Mouse (Mus musculus) testis, postnatal 14 days (tissue): ENCODE data around the gene Stxbp2.
"Not testable (repeated sequence)": the region's sequence is repeated elsewhere in the genome, so short reads cannot be mapped to it uniquely, and the experiment has no call there.

Source experiments
- DNase-seq: peaks from one replicate; pipeline ENCODE4 v3.0.0; 2021; ENCODE audit warnings: low spot score

Gene Stxbp2

DNA sequence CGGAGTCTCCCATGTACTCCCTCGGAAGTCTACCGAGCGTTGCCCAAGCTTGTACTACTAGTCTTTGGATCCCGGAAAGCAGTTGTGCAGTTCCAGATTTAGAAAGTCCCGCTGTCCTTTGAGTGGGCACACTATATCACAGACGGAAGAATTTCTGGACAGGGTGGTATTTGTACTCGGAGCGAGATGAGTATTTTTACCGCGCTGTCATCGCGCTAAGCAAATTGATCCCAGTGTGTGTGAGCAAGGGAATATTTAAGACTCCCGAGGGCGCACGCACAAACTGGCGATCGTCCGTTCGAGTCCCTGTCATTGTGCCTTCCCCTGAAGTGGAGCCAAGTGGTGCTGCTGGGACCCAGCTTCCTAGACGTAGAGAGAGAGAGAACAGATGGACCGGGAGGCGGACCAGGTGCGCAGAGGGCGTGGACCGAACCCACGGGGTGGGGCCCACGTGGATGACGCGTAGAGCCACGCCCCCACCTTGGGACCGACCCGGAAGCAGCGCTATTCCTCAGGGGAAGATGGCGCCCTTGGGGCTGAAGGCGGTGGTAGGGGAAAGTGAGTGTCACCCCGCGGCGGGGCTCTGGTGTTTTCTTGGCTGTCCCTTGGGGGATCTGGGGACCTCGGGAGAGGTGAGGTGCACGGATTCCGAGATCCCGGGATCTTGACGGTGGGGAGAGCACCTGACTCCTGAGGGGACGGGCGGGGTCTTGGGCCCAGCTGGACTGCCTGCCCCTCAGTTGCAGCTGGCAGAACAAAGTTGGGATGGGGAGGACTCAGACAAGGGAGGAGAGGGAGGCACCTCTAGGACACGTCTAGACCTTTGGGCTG, at the start of gene Stxbp2:
Gene Stxbp2 (plus strand): TSS at position 309 of the 831 bp plus-strand sequence.
- peak; percentile 81 for DNase-seq

DNA sequence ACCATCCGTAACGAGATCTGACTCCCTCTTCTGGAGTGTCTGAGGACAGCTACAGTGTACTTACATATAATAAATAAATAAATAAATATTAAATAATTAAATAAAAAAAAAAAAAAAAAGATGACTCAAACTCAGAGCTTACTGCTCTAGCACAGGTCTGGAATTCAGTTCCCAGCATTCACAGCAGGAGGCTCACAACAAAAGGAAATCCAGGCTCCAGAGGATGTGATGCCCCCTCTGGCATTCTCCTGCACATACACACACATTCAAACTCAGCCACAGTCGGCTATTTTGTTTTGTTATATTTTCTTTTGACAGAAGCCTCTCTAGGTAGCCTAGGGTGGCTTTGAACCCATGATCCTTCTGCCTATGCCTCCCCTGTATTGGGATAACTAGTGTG, 48.8 kb upstream of the Stxbp2 start:
- DNase-seq = not testable (repeated sequence)

DNA sequence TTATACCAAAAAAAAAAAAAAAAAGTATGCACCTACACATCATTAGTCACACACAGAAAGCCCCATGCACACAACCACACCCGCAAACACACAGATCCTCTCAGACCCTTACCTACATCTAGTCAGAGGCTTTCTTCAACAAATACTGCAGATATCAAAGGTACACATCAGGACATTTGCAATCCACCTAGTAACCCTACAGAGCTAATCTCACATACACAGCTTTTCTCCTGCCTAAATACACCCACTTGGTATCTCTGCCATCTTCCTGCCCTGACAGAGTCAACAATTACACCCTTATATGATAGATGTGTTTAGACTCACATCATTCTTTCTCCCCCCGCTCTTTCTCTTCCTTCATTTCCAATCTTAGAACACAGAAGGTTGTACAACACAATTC, 44.3 kb upstream of the Stxbp2 start:
- no peak for DNase-seq

DNA sequence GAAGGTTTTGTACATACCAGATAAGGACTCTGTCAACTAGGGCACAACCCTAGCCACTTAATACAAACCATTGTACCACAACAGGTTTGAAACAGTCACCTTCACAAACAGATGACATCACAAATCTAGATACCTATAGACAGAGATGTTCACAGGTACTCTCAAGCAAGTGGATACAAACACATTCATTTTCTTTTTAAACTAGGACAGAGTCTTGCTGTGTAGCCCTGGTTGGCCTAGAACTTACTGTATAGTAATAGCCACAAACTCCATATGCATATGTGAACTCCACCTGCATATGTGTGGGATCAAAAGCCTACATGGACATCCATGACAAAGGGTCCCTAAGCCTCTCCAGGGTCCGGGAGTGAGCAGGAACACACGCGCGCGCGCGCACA, 43.8 kb upstream of the Stxbp2 start, which contains the start of gene Camsap3:
Gene Camsap3 (plus strand): TSS at position 301 of the 398 bp plus-strand sequence.
- DNase-seq = no peak

DNA sequence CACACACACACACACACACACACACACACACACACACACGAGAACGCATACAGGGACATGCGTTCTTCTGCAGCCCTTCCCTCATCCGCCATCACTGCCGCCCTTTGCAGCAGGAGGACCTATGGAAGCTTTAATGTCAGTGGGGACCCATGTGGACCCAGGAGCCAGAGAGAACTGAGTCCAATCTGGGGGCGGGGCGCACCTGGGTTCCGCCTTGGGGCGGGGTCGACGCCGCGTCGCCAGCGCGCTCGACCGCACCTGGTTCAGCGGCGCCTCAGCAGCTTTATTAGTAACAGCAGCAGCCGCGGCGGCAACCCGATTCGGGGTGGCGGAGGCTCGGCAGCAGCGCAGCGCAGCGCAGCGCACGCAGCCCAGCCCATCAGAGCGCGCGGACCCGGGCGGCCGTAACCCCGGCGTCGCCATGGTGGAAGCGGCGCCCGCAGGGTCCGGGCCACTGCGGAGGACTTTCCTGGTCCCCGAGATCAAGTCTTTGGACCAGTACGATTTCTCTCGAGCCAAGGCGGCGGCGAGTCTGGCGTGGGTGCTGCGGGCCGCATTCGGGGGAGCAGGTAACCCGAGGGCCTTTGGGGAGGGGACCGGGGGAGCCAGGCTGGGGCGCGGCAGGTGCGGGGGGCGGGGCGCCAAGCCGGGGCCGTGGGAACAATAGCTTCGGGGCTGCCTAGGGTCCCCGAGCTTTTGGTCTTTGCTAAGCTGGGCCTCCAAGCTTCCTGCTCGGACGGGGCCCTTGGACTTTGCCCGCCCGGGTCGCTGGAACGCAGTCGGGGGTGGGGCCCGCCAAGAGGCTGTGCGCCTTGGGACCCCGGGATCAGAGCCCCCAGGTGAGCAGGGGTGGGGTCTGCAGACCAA, 43.1 kb upstream of the Stxbp2 start:
- peak; percentile 26 for DNase-seq

DNA sequence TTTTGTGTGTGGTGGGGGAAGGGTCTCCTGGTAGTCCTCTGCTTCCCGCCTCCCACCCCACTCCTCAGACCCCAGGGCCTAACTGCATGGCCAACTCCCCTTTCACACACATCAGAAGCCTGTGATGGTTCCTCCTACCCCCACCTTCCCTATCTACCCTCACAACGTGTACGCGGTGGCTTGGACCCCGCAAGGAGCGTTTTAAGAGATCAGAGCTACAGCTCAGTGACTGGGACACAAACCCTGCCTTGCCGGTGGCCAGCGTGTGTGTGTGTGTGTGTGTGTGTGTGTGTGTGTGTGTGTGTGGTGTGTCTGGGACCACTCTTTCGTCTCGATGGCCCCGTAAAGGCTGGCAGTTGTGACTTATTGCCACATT, 42.5 kb upstream of the Stxbp2 start:
- DNase-seq = no peak

DNA sequence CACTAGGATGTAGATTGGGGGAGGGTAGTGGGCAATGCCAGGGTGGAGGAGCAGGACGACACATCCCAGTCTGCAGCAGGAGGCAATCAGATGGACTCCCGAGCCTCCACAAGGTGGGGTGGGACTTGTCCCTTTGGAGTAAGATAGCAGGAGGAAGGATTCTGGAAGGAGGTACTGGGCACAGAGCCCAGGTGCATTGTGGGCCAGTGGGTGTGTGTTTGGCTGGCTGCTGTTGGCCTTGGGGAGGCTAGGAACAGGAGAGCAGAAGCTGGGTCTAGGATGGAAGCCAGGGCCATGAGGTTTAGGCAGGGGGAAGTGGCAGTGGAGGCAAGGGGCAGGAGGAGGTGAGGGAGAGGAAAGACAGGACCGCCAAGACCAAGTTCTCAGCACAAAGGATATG, 37.3 kb upstream of the Stxbp2 start:
- DNase-seq = peak; percentile 74

DNA sequence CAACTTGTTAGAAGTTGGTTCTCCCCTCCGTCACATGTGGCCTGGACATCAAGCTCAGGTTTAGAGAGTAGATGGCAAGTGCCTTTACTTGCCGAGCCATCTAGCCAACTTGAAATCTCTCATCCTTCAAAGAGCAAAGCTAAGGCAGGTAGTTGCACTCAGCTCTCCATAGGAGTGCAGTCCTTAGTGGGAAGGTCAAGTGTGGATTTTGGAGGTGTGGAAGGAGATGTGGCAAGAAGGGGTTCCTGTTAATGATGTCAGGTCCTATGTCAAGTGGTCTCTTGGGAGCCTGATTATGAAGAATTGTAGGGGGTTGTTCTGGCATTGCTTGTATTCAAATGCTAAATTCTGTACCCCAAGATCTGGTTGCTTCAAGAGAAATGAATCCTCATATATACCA, 36.3 kb upstream of the Stxbp2 start:
- no peak for DNase-seq

DNA sequence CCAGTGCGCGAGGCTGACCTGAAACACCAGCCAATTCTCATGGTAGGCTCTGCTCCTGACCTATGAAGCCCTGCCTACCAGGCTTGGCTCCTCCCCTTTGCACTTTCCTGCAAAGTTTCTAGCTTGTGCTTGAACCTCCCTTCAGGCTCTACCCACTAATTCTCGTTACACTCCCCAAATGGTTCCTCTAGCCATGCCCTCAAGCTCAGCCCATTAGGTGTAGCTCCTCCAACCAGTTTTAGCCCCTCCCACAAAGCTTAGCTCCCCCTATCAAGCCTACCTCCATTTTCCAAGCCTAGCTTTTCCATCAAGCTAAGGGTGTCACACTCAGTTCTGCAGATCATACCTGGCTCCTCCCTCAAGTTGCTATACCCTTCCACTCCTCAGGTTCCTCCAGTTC, 32.7 kb upstream of the Stxbp2 start:
- DNase-seq = no peak

DNA sequence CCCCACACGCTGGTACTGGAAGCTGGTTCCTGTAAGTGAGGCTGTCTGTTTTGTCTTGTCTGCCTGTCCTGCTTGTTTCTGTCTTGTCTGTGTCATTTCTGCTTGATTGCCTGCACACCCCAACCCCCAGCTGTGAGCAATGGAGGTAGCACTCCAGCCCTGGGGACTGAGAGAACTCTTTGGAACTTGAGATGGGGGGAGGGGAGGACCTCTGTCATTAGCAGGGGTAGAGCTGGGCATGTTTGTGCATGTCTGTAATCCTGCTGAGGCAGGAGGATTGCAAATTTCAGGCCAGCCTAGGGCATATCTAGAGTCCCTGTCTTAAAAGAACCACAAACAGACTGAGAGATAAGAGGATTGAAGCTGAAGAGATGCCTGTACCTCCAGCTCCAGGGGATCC, 31.5 kb upstream of the Stxbp2 start:
- DNase-seq = no peak

DNA sequence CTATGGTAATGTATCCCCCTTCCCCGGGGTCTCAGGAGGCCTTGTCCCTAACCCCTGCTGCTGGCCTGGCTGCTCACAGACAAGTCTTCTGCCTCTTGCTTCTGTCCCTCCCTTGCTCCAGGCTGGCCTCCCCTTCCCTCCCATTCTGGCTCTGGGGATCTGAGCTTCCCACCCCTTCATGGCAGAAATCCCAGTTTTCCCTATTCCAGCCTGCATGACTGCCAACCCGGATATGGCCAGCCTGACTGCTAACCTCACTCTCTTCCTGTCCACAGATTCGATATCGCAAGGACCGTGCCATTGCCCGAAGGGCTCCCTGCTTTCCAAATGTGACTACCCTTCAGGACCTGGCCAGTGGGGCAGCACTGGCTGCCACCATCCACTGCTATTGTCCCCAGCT, 30.4 kb upstream of the Stxbp2 start:
- peak; percentile 29 for DNase-seq

DNA sequence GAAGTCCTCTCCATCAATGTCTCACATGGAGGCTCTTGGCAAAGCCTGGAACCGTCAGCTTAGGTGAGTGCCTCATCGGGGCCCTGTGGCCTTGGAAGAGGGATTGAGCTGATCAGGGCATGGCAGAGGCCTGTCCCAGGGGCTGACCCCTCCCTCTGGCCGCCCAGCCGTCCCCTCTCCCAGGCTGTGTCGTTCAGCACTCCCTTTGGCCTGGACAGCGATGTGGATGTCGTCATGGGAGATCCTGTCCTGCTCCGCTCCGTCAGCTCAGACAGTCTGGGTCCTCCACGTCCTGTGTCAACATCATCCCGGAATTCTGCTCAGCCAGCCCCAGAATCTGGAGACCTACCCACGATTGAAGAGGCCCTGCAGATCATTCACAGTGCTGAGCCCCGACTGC, 27.3 kb upstream of the Stxbp2 start:
- DNase-seq = no peak

DNA sequence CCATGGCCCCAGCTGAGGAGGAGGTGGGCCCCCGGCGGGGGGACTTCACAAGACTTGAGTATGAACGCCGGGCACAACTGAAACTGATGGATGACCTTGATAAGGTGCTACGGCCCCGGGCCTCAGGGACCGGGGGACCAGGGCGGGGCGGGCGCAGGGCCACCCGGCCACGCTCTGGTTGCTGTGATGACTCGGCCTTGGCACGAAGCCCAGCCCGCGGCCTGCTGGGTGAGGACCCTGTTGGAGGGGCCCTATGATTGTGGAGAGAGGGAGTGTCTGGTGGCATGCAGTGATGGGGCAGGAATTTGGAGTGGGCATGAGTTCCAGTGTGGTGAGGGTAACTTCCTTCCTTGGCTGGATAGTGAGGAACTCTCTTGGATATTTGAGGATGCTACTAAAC, 24.2 kb upstream of the Stxbp2 start:
- DNase-seq = no peak

DNA sequence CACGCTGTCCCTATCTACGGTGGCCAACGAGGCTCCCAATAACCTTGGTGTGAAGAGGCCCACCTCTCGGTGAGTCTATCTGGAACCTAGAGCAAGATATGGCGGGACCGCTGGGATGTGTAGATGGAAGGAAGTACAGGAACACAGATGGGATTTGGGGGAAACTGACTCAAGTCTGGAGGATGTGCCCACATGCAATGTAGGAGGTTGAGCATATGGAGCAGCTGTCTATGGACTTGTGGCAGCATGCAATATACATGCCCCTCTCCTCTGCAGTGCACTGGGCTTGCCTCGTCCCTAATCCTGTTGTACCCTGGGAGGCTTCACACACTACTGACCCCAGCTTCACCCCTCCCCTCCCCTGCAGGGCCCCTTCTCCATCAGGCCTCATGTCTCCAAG, 22.9 kb upstream of the Stxbp2 start:
- DNase-seq = no peak

DNA sequence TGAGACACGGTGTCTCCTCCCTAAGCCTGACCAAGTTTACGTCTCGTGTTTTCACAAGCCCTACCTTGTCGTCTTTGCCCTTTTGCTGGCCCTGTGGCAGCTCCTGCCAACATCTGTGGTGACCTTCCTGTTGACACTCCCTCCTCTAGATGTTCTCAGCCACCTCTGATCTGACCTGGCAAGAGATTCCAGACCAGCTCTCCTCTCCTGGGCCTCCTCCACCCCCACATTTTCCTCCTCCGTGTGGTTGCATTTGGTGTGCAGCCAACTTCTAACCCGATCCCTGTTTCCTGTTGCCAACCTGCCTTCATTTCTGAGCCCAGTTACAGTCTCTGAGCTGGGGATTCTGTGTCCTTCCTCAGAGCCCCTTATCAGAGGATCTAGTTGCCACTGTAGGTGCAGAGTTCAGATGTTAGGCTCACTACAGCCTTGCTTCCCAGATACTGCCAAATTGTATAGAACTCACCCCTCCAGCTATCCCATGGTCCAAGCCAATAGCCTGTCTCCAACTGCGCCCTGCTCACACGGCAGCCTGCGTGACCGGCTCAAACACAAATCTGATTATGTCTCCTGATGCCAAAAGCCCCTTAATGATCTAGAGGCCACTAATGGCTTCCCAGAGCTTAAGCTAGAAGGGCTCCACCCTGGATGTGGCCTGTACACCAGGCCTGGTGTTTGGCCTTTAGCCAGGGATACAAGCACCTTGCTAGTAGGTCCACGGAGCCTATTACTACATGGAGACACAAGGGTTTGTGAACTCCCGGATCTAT, 21.5 kb upstream of the Stxbp2 start:
- peak; percentile 78 for DNase-seq

DNA sequence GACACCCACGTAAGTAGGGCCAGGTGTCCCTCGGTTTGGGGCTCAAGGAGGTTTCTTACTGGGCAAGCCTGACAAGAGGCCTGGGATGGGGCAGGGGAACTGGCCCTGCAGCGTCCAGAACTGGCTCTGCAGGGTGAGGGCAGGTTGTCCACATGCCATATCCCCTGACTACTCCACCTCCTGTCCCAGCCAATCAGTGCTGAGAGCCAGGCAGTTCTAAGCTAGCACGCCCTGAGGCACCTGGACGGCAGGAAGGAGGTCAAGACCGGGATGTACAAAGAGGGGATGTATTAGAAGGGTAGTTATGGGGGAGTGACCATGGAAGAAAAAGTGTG, 21.0 kb upstream of the Stxbp2 start:
- no peak for DNase-seq

DNA sequence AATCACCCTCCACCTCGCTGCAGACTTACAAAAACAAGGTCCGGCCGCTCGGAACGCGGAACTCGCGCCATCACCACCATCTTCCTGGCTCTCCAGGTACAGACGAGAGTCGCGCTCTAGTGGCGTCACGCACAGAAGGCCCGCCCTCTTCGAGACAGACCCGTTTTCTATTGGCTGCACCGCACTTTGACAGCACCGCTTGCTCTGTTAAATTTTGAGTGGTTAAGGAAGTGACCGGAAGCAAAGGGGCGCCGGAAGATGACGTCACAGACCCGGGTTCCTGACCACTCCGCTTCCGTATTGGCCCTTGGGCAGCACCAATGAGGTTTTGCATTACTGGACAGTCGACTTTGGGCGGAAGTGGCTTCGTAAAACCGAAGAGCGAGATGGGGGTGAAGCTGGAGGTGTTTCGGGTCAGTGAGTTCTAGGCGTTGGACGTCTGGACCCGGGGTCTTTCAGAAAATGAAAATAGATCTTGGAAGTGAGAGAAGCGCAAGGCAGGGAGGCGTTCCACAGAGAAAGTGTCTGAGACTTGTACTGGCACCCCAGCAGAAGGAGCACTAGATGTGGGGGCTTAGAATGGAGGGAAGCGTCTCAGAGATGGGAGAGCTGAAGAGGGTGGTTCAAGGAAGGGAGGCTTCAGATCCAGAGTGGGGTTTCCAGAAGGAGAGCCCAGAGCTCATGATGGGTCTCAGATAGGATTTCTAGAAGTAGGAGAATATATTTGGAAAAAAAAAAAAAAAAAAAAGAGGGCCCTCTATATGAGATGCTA, 9.4 kb upstream of the Stxbp2 start, which contains the start of the genes Xab2 and Pet100:
Gene Xab2 (minus strand): TSS at position 118 of the 772 bp plus-strand sequence.
Gene Pet100 (plus strand): TSS at position 350 of the 772 bp plus-strand sequence.
- DNase-seq = peak; percentile 98

DNA sequence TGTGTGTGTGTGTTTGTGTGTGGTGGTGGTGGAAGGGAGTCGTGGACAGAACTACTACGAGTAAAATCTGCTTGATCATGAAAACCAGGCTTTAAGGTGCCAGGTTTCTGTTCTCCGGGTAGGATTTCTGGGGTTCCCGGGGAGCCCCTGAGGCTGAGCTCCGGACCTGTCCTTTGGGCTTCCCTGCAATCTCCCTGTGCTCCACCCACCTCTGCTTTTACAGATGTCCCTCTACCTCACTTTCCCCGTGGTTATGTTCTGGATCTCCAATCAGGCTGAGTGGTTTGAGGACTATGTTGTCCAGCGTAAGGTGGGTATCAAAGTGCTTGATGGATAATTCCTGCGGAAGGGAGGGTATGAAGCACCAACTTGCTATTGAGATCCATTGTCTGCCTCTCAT, 8.6 kb upstream of the Stxbp2 start:
- no peak for DNase-seq

DNA sequence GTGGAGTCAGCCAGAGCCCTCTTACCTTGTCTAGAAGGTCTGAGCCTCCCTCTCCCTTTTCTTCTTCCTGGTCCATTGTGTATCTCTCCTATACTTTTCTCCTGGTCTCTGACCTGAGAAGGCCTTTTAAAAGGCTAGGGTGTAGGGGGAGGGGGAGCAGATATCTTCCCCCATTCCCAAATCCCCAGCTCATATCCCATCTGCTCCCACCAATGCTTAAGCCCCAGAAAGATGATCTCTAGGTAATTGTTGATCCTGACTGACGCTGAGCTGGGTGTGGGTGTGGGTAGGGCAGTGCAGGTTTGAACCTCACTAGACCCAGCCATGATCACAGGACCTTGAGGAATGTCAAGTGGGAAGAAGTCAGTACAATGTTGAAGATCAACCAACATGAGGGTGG, 5.3 kb upstream of the Stxbp2 start, which contains the start of gene Pcp2:
Gene Pcp2 (minus strand): TSS at position 101 of the 400 bp plus-strand sequence.
- DNase-seq = no peak

DNA sequence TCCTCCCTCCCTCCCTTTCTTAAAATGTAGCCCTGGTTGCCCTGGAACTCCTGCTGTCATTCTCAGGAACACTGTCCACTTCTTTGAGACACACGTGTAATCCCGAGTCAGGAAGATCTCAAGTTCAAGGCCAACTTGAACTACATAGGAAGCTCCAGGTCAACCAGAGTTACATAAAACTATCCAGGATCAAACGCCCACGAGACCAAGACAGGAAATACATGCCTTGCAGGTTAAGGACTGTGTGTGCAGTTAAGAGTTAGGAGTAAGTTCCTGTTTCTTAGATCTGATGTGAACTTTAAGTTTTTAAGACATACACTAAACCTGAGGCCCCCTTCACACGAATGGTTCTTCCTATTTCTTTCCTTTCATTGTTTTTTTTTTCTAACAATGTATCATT, 3.8 kb upstream of the Stxbp2 start:
- DNase-seq = no peak

DNA sequence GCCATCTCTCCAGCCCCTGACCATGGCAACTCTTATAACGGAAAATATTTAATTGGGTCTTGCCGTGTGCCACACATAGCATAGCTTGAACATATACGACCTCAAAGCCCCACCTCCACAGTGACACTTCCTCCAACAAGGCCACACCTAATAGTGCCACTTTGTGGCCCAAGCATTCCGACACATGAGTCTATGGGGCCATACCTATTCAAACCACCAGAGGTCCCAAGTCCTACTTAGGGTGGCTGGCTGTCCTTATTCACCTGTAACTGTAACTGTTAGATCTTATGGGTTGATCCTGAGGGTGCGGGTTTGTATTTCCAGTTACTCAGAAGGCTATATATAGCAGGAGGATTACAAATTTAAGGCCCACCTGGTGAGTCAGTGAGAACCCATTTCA, 2.7 kb upstream of the Stxbp2 start:
- no peak for DNase-seq

DNA sequence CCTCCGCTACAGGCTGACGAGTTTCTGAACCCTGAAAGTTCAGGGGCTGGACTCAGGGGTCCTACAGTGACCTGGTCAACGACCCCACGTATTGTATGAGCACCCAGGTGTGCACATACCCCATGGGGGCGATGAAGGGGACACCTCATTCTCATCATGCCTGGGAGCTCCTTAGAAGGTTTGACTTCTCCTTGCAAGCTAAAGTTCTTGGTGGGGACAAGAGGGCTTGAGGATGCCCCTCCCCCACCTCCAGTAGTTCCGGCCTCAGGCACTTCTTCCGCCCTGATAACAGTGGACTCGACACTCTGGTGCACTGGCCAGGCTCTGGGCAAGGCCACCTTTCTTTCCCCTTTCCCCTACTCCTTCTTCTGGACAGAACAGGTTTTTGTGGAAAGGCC, 722 bp downstream of the Stxbp2 start:
- DNase-seq = no peak
